Mouse (Mus musculus) lung, embryonic 16.5 days (tissue): ENCODE measurements around the gene Cdc37l1. TPM values are rescaled to one million over a fixed set of nuclear protein-coding genes. Genes with fewer than 3 reads are reported as not detected.

Experiments used
- ATAC-seq: fragments of 200-750 bp; cut with Nextera tagmentation; 2 replicates; pipeline ENCODE4 v1.8.0; 2017; ENCODE audit warnings: low read depth, mild to moderate bottlenecking, moderate library complexity
- H3K27ac ChIP-seq: fragments of 300-500 bp; sonication (generic); 2 replicates; pipeline ENCODE4 v1.5.1; 2014; ENCODE audit warnings: mild to moderate bottlenecking, control low read depth, low read length
- H3K27me3 ChIP-seq: fragments of 300-500 bp; sonication (generic); 2 replicates; pipeline ENCODE4 v1.6.1; 2014; ENCODE audit warnings: low read depth, low read length, mixed read lengths; ENCODE audit not compliant: control insufficient read depth, insufficient read depth
- H3K36me3 ChIP-seq: fragments of 300-500 bp; sonication (generic); 2 replicates; pipeline ENCODE4 v1.6.1; 2014; ENCODE audit warnings: low read length; ENCODE audit not compliant: control insufficient read depth, insufficient read depth
- H3K4me1 ChIP-seq: fragments of 300-500 bp; sonication (generic); replicated peaks from 2 replicates; pipeline ENCODE4 v1.6.1; 2014; ENCODE audit warnings: low read length, mixed read lengths; ENCODE audit not compliant: control insufficient read depth, insufficient read depth
- H3K4me2 ChIP-seq: fragments of 300-500 bp; sonication (generic); 2 replicates; pipeline ENCODE4 v1.6.1; 2014; ENCODE audit warnings: low read depth, low read length, control low read depth
- H3K4me3 ChIP-seq: fragments of 300-500 bp; sonication (generic); 2 replicates; pipeline ENCODE4 v1.5.1; 2014; ENCODE audit warnings: mild to moderate bottlenecking, low read length, control low read depth
- H3K9ac ChIP-seq: fragments of 300-500 bp; sonication (generic); 2 replicates; pipeline ENCODE4 v1.6.1; 2014; ENCODE audit warnings: low read length, control low read depth
- H3K9me3 ChIP-seq: fragments of 300-500 bp; sonication (generic); 2 replicates; pipeline ENCODE4 v1.6.1; 2016; ENCODE audit warnings: low read length; ENCODE audit not compliant: control insufficient read depth
- WGBS: fragments of 180-500 bp; shearing (Covaris S2); extraction: QIAGEN DNeasy Blood & Tissue Kit; methylation state at CpG from one replicate; pipeline ENCODE4 v1.1.7; 2014; 5-methylcytosine and 5-hydroxymethylcytosine counted together
- polyA plus RNA-seq: library from polyadenylated mRNA; unstranded; fragments of >200 nt; fragmentation: Nextera tagmentation; extraction: Ambion mirVana; gene quantifications from 2 replicates; pipeline ENCODE4 v1.2.1, GENCODE M21; 2015

Gene Cdc37l1
- polyA plus RNA-seq, 1 experiment from 2014 or later = 37.2 TPM

GRCm38 (mm10) chr19:29049401-29050075 is 59.4 kb downstream of the Cdc37l1 start:
- Histone ChIP-seq H3K27me3 (no peaks in the 10 kb centered on the region), H3K27ac (no peak overlapping the region), H3K4me3 (no peak overlapping the region), H3K9ac (no peak overlapping the region), H3K4me2 (no peak overlapping the region), H3K9me3 (no peaks in the 10 kb centered on the region), H3K36me3 (no peaks in the 10 kb centered on the region), H3K4me1 (peaks cover 22% of the 10 kb centered on the region)
- WGBS = 59% methylated on average over 12 of the region's 12 CpGs
- ATAC-seq = no peak

GRCm38 (mm10) chr19:29050186-29050980 is 60.2 kb downstream of the Cdc37l1 start:
- peaks cover 17% of the 10 kb centered on the region for H3K4me1 ChIP-seq
- no peak overlapping the region for H3K9ac ChIP-seq
- H3K27me3 ChIP-seq = no peaks in the 10 kb centered on the region
- ATAC-seq = no peak
- H3K9me3 ChIP-seq = no peaks in the 10 kb centered on the region
- H3K4me3 ChIP-seq = no peak overlapping the region
- H3K27ac ChIP-seq = no peak overlapping the region
- no peak overlapping the region for H3K4me2 ChIP-seq
- no peaks in the 10 kb centered on the region for H3K36me3 ChIP-seq
- 63% methylated on average over 9 of the region's 9 CpGs for WGBS

- Histone ChIP-seq H3K9ac (no peak overlapping the region), H3K4me2 (no peak overlapping the region), H3K9me3 (no peaks in the 10 kb centered on the region), H3K27me3 (no peaks in the 10 kb centered on the region), H3K4me3 (no peak overlapping the region), H3K4me1 (peaks cover 7% of the 10 kb centered on the region), H3K36me3 (no peaks in the 10 kb centered on the region), H3K27ac (no peak overlapping the region)
- 85% methylated on average over 12 of the region's 12 CpGs for WGBS
- ATAC-seq = no peak
These were observed 62.6 kb downstream of the Cdc37l1 start for GRCm38 (mm10) chr19:29052786-29053185.

- Histone ChIP-seq H3K4me1 (peaks cover 3% of the 10 kb centered on the region; the same call in 1 of the 2 replicates), H3K27me3 (no peaks in the 10 kb centered on the region), H3K27ac (no peak overlapping the region), H3K9ac (no peak overlapping the region), H3K4me2 (no peak overlapping the region), H3K9me3 (no peaks in the 10 kb centered on the region), H3K4me3 (no peak overlapping the region), H3K36me3 (no peaks in the 10 kb centered on the region)
- no peak for ATAC-seq
- WGBS = 58% methylated on average over 6 of the region's 6 CpGs
These were observed 64.4 kb downstream of the Cdc37l1 start for GRCm38 (mm10) chr19:29054594-29054993.

- Histone ChIP-seq H3K27me3 (no peaks in the 10 kb centered on the region), H3K27ac (no peak overlapping the region), H3K9me3 (no peaks in the 10 kb centered on the region), H3K4me1 (peaks cover 3% of the 10 kb centered on the region; the same call in 1 of the 2 replicates), H3K9ac (no peak overlapping the region), H3K36me3 (no peaks in the 10 kb centered on the region), H3K4me3 (no peak overlapping the region), H3K4me2 (no peak overlapping the region)
- WGBS = 87% methylated on average over 4 of the region's 4 CpGs
- ATAC-seq = no peak
These were observed 65.3 kb downstream of the Cdc37l1 start for GRCm38 (mm10) chr19:29055469-29055868.

GRCm38 (mm10) chr19:29058741-29059140 is 68.6 kb downstream of the Cdc37l1 start:
- no peak overlapping the region for H3K4me2 ChIP-seq
- WGBS = 69% methylated on average over 5 of the region's 5 CpGs
- no peak overlapping the region for H3K27ac ChIP-seq
- no peaks in the 10 kb centered on the region for H3K27me3 ChIP-seq
- no peaks in the 10 kb centered on the region for H3K4me1 ChIP-seq
- no peak overlapping the region for H3K9ac ChIP-seq
- no peaks in the 10 kb centered on the region for H3K36me3 ChIP-seq
- H3K4me3 ChIP-seq = no peak overlapping the region
- H3K9me3 ChIP-seq = no peaks in the 10 kb centered on the region
- ATAC-seq = no peak

GRCm38 (mm10) chr19:29059688-29060087 is 69.5 kb downstream of the Cdc37l1 start:
- no peaks in the 10 kb centered on the region for H3K36me3 ChIP-seq
- no peak for ATAC-seq
- WGBS = 80% methylated on average over 2 of the region's 2 CpGs

GRCm38 (mm10) chr19:29060299-29060698 is 70.1 kb downstream of the Cdc37l1 start:
- no peak for ATAC-seq
- 30% methylated on average over 6 of the region's 6 CpGs for WGBS
- Histone ChIP-seq H3K4me2 (no peak overlapping the region), H3K27me3 (no peaks in the 10 kb centered on the region), H3K27ac (no peak overlapping the region), H3K4me1 (peaks cover 5% of the 10 kb centered on the region; the same call in 1 of the 2 replicates), H3K4me3 (no peak overlapping the region), H3K9me3 (no peaks in the 10 kb centered on the region), H3K36me3 (no peaks in the 10 kb centered on the region), H3K9ac (no peak overlapping the region)

More at GRCm38 (mm10) chr19:29059688-29060087, 69.5 kb downstream of the Cdc37l1 start:
- Histone ChIP-seq H3K4me3 (no peak overlapping the region), H3K9ac (no peak overlapping the region), H3K27ac (no peak overlapping the region), H3K4me1 (peaks cover 5% of the 10 kb centered on the region; the same call in 1 of the 2 replicates), H3K9me3 (no peaks in the 10 kb centered on the region), H3K4me2 (no peak overlapping the region), H3K27me3 (no peaks in the 10 kb centered on the region)

GRCm38 (mm10) chr19:29063009-29063408 is 72.9 kb downstream of the Cdc37l1 start:
- H3K27me3 ChIP-seq = no peaks in the 10 kb centered on the region
- 82% methylated on average over 5 of the region's 5 CpGs for WGBS
- ATAC-seq = no peak

More at GRCm38 (mm10) chr19:29063009-29063408, 72.9 kb downstream of the Cdc37l1 start:
- H3K36me3 ChIP-seq = no peaks in the 10 kb centered on the region
- no peaks in the 10 kb centered on the region for H3K9me3 ChIP-seq
- H3K4me2 ChIP-seq = no peak overlapping the region
- no peak overlapping the region for H3K27ac ChIP-seq
- H3K9ac ChIP-seq = no peak overlapping the region
- no peak overlapping the region for H3K4me3 ChIP-seq
- peaks cover 9% of the 10 kb centered on the region; the same call in 1 of the 2 replicates for H3K4me1 ChIP-seq
